Mouse (Mus musculus) kidney, postnatal 25 days (tissue): Measurements from ENCODE around the gene Fopnl.

Experiments used
- DNase-seq, 2 experiments: peaks; one replicate each; pipeline ENCODE4 v3.0.0; 2021; ENCODE audit warnings: mixed read lengths in 2 of 2

Fopnl gene

GRCm38 (mm10) chr16:14316884-14317876 is at the start of gene Fopnl:
Gene Fopnl, minus strand, starts transcription at chr16:14317405.
- DNase-seq: peak; percentile 99

GRCm38 (mm10) chr16:14366017-14366416 is 48.8 kb upstream of the Fopnl start:
- DNase-seq: no peak

GRCm38 (mm10) chr16:14365457-14365856 is 48.3 kb upstream of the Fopnl start:
- no peak for DNase-seq

- no peak for DNase-seq
Observed at GRCm38 (mm10) chr16:14364066-14364465, 46.9 kb upstream of the Fopnl start.

- DNase-seq: no peak
Observed at GRCm38 (mm10) chr16:14363496-14363895, 46.3 kb upstream of the Fopnl start.

- DNase-seq: no peak
Observed at GRCm38 (mm10) chr16:14362099-14362820, 45.1 kb upstream of the Fopnl start.

- peak; percentile 66 to 82 for DNase-seq
Observed at GRCm38 (mm10) chr16:14361362-14362098, 44.3 kb upstream of the Fopnl start, which contains the start of gene Abcc1. Gene Abcc1, plus strand, starts transcription at chr16:14361558.

GRCm38 (mm10) chr16:14360931-14361330 is 43.7 kb upstream of the Fopnl start:
- peak; percentile 18 to 46 for DNase-seq

- DNase-seq: no peak
Observed at GRCm38 (mm10) chr16:14358531-14358930, 41.3 kb upstream of the Fopnl start.

GRCm38 (mm10) chr16:14357859-14358258 is 40.7 kb upstream of the Fopnl start:
- no peak for DNase-seq

GRCm38 (mm10) chr16:14352663-14353062 is 35.5 kb upstream of the Fopnl start:
- no peak for DNase-seq

GRCm38 (mm10) chr16:14352234-14352633 is 35.0 kb upstream of the Fopnl start:
- no peak for DNase-seq

- no peak for DNase-seq
Observed at GRCm38 (mm10) chr16:14351571-14351970, 34.4 kb upstream of the Fopnl start.

- no peak for DNase-seq
Observed at GRCm38 (mm10) chr16:14344967-14345366, 27.8 kb upstream of the Fopnl start.

GRCm38 (mm10) chr16:14328156-14328555 is 11.0 kb upstream of the Fopnl start:
- DNase-seq: no peak

- DNase-seq: no peak
Observed at GRCm38 (mm10) chr16:14320494-14320893, 3.3 kb upstream of the Fopnl start.

- no peak for DNase-seq
Observed at GRCm38 (mm10) chr16:14319681-14320080, 2.5 kb upstream of the Fopnl start.

GRCm38 (mm10) chr16:14312914-14313313 is 4.3 kb downstream of the Fopnl start:
- no peak for DNase-seq

- DNase-seq: peak in 1 of 2 experiments; percentile 35
Observed at GRCm38 (mm10) chr16:14311371-14311770, 5.8 kb downstream of the Fopnl start.

GRCm38 (mm10) chr16:14309833-14310232 is 7.4 kb downstream of the Fopnl start:
- no peak for DNase-seq

GRCm38 (mm10) chr16:14308245-14309073 is 8.7 kb downstream of the Fopnl start:
- DNase-seq: no peak

GRCm38 (mm10) chr16:14307373-14307772 is 9.8 kb downstream of the Fopnl start:
- DNase-seq: no peak
